Mouse (Mus musculus): ENCODE measurements around the gene Acadsb. TPM values are rescaled to one million over a fixed set of nuclear protein-coding genes. Genes with fewer than 3 reads are reported as not detected.

The Acadsb gene
- polyA plus RNA-seq, 1 experiment from 2014 or later = 67.8 TPM

- Histone ChIP-seq H3K9ac (ENCODE audit: low read length) (no peak overlapping the region), H3K36me3 (ENCODE audit: control insufficient read depth, insufficient read depth, low read length) (no peaks in the 10 kb centered on the region), H3K4me2 (ENCODE audit: low read length) (no peak overlapping the region), H3K4me1 (replicated peaks; ENCODE audit: control insufficient read depth, insufficient read depth, low read length) (no peaks in the 10 kb centered on the region), H3K9me3 (ENCODE audit: control insufficient read depth, low read length) (no peaks in the 10 kb centered on the region), H3K27ac (ENCODE audit: low read depth) (no peak overlapping the region), H3K4me3 (ENCODE audit: low read depth, low read length) (no peak overlapping the region), H3K27me3 (replicated peaks; ENCODE audit: control insufficient read depth, insufficient read depth, low read length) (no peaks in the 10 kb centered on the region)
- WGBS = 82% methylated on average over 5 of the region's 5 CpGs
- ATAC-seq (replicated peaks; ENCODE audit: low FRiP score, low TSS enrichment, low read depth) = no peak
- DNase-seq (ENCODE audit: low spot score) = no peak
Observed at GRCm38 (mm10) chr7:131471551-131471950, 61.1 kb downstream of the Acadsb start.

GRCm38 (mm10) chr7:131477140-131477539 lies 66.7 kb downstream of the Acadsb start:
- WGBS = 27% methylated on average over 8 of the region's 8 CpGs
- H3K27ac ChIP-seq (ENCODE audit: low read depth) = no peak overlapping the region
- no peak overlapping the region for H3K4me3 ChIP-seq (ENCODE audit: low read depth, low read length)
- DNase-seq (ENCODE audit: low spot score) (no peak), ATAC-seq (replicated peaks; ENCODE audit: low FRiP score, low TSS enrichment, low read depth) (no peak)
- H3K9ac ChIP-seq (ENCODE audit: low read length) = no peak overlapping the region
- no peak overlapping the region for H3K4me2 ChIP-seq (ENCODE audit: low read length)
- H3K27me3 ChIP-seq (replicated peaks; ENCODE audit: control insufficient read depth, insufficient read depth, low read length) = no peaks in the 10 kb centered on the region
- H3K9me3 ChIP-seq (ENCODE audit: control insufficient read depth, low read length) = no peaks in the 10 kb centered on the region
- H3K4me1 ChIP-seq (replicated peaks; ENCODE audit: control insufficient read depth, insufficient read depth, low read length) = no peaks in the 10 kb centered on the region
- no peaks in the 10 kb centered on the region for H3K36me3 ChIP-seq (ENCODE audit: control insufficient read depth, insufficient read depth, low read length)

GRCm38 (mm10) chr7:131478403-131478802 lies 68.0 kb downstream of the Acadsb start:
- 91% methylated on average over 5 of the region's 5 CpGs for whole genome bisulfite sequencing
- Histone ChIP-seq H3K9ac (ENCODE audit: low read length) (no peak overlapping the region), H3K36me3 (ENCODE audit: control insufficient read depth, insufficient read depth, low read length) (no peaks in the 10 kb centered on the region), H3K27ac (ENCODE audit: low read depth) (no peak overlapping the region), H3K27me3 (replicated peaks; ENCODE audit: control insufficient read depth, insufficient read depth, low read length) (no peaks in the 10 kb centered on the region), H3K4me1 (replicated peaks; ENCODE audit: control insufficient read depth, insufficient read depth, low read length) (no peaks in the 10 kb centered on the region), H3K4me3 (ENCODE audit: low read depth, low read length) (no peak overlapping the region), H3K4me2 (ENCODE audit: low read length) (no peak overlapping the region), H3K9me3 (ENCODE audit: control insufficient read depth, low read length) (no peaks in the 10 kb centered on the region)
- ATAC-seq (replicated peaks; ENCODE audit: low FRiP score, low TSS enrichment, low read depth) (no peak), DNase-seq (ENCODE audit: low spot score) (no peak)

Other genes with a start within 250 kb of the Acadsb start
- not detected in 2 replicates for gene 5430419D17Rik, start 236.2 kb upstream of the Acadsb start, polyA plus RNA-seq (2014; fragmentation: Nextera tagmentation; extraction: Ambion mirVana)
- not detected in 2 replicates for gene Cuzd1, start 88.3 kb upstream of the Acadsb start, polyA plus RNA-seq (2014; fragmentation: Nextera tagmentation; extraction: Ambion mirVana)
- gene Fam24b, start 81.1 kb upstream of the Acadsb start, polyA plus RNA-seq (2014; fragmentation: Nextera tagmentation; extraction: Ambion mirVana) = 0.42 TPM in 1 of 2 replicates, not detected in the other
- not detected in 2 replicates for gene Fam24a, start 76.7 kb upstream of the Acadsb start, polyA plus RNA-seq (2014; fragmentation: Nextera tagmentation; extraction: Ambion mirVana)
- 23.8 and 25.0 TPM in 2 replicates for gene 2310057M21Rik, start 47.8 kb upstream of the Acadsb start, polyA plus RNA-seq (2014; fragmentation: Nextera tagmentation; extraction: Ambion mirVana)
- 73.9 and 75.9 TPM in 2 replicates for gene Pstk, start 39.5 kb upstream of the Acadsb start, polyA plus RNA-seq (2014; fragmentation: Nextera tagmentation; extraction: Ambion mirVana)
- gene Ikzf5, start 80 bp upstream of the Acadsb start, polyA plus RNA-seq (2014; fragmentation: Nextera tagmentation; extraction: Ambion mirVana) = 15.7 and 19.4 TPM in 2 replicates
- 0.73 and 1.4 TPM in 2 replicates for gene Hmx3, start 132.3 kb downstream of the Acadsb start, polyA plus RNA-seq (2014; fragmentation: Nextera tagmentation; extraction: Ambion mirVana)
- 1.6 and 1.8 TPM in 2 replicates for gene Hmx2, start 138.2 kb downstream of the Acadsb start, polyA plus RNA-seq (2014; fragmentation: Nextera tagmentation; extraction: Ambion mirVana)
- 235 TPM in 2 replicates for gene Bub3, start 149.6 kb downstream of the Acadsb start, polyA plus RNA-seq (2014; fragmentation: Nextera tagmentation; extraction: Ambion mirVana)